Mouse (Mus musculus) spleen, postnatal 4 days (tissue): ENCODE measurements around the gene Zfp811.

Experiments used
- DNase-seq, 2 experiments: peaks; one replicate each; pipeline ENCODE4 v3.0.0; 2022; ENCODE audit warnings: low spot score in 2 of 2

Gene Zfp811

DNA sequence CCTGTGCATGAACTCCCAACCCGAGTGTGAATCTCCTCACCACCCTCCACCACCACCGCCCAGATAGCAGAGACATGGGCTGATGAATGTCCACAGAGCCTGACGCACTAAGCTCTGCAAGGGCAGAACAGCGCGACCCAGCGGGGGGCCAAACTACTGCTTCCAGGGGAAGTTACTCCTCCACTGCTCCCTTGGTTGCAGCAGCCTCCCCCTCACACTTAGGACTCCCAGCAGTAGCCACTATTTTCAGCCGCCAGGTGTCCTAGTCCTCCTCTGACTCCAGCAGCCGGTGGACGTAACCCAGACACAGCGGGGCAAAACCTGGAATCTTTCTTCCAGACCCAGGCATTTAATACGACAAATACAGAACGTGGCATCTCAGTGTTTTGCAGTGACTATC is 56.1 kb downstream of the Zfp811 start:
- no peak for DNase-seq

GRCm38 (mm10) chr17:32752813-32753360 is 56.8 kb downstream of the Zfp811 start:
- DNase-seq = no peak

DNA sequence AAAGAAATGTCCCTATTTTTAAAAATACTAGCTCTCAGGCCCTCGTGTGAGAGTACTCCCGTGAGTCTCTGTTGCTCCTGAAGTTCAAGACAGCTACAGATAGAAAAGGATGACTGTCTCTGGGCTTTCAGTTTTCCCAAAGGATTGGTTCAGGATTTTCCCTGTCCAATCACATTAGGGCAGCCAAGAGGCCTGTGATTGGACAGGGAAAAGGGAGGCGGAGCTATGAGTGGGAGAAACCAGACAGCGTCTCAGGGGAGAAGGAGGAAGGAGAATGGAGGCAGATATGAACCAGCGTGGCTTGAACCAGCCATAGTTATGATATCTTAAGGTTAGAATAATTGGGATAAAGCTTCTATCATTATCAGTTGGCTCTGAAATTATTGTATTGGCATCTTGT is 59.1 kb downstream of the Zfp811 start:
- DNase-seq = no peak
